Mouse (Mus musculus) MEL (cell line): ENCODE results near the gene Mgp. TPM values are rescaled to one million over a fixed set of nuclear protein-coding genes. Genes with fewer than 3 reads are reported as not detected.

Source experiments
- DNase-seq: peaks from one replicate; pipeline ENCODE4 v3.0.0; 2011; ENCODE audit warnings: low read depth, low spot score
- H3K27ac ChIP-seq: 2 replicates; pipeline ENCODE4 v1.5.1; 2012; ENCODE audit warnings: low read depth, mild to moderate bottlenecking, control low read depth, low read length, moderate library complexity; ENCODE audit not compliant: control insufficient read depth
- H3K27me3 ChIP-seq, 2 experiments: fragments of 150-350 bp in 1 of 2; sonication (generic) in 1 of 2; 2 replicates each; pipeline ENCODE4 v1.6.1; 2012; ENCODE audit warnings: low read length in 2 of 2, mild to moderate bottlenecking in 2 of 2, improper control_type of control experiment in 1 of 2, moderate library complexity in 1 of 2; ENCODE audit not compliant: insufficient read depth in 2 of 2, control insufficient read depth in 1 of 2
- H3K36me3 ChIP-seq, 2 experiments: 2 replicates each; pipeline ENCODE4 v1.6.1; 2012 to 2014; ENCODE audit warnings: low read length in 2 of 2, improper control_type of control experiment in 1 of 2, inconsistent platforms in 1 of 2, mild to moderate bottlenecking in 1 of 2; ENCODE audit not compliant: insufficient read depth in 2 of 2, control insufficient read depth in 1 of 2
- H3K4me1 ChIP-seq, 2 experiments: fragments of 150-350 bp in 1 of 2; sonication (generic) in 1 of 2; 2 replicates each; pipeline ENCODE4 v1.6.1; 2012; ENCODE audit warnings: low read length in 2 of 2, improper control_type of control experiment in 1 of 2, mild to moderate bottlenecking in 1 of 2; ENCODE audit not compliant: insufficient read depth in 2 of 2, control insufficient read depth in 1 of 2
- H3K4me3 ChIP-seq, 2 experiments: fragments of 150-350 bp in 1 of 2; sonication (generic) in 1 of 2; 2 replicates each; pipeline ENCODE4 v1.5.1; 2012; ENCODE audit warnings: low read depth in 2 of 2, low read length in 2 of 2, mild to moderate bottlenecking in 2 of 2, moderate library complexity in 2 of 2, control low read depth in 1 of 2, improper control_type of control experiment in 1 of 2; ENCODE audit not compliant: control insufficient read depth in 1 of 2, insufficient read depth in 1 of 2
- H3K79me2 ChIP-seq: 2 replicates; pipeline ENCODE4 v1.6.1; 2012; ENCODE audit warnings: mild to moderate bottlenecking, low read length, moderate library complexity; ENCODE audit not compliant: control insufficient read depth, poor library complexity, insufficient read depth
- H3K9ac ChIP-seq: 2 replicates; pipeline ENCODE4 v1.6.1; 2012; ENCODE audit warnings: low read depth, mild to moderate bottlenecking, control low read depth, low read length, moderate library complexity; ENCODE audit not compliant: control insufficient read depth, poor library complexity, severe bottlenecking
- H3K9me3 ChIP-seq: fragments of 150-350 bp; sonication (generic); replicated peaks from 2 replicates; pipeline ENCODE4 v1.6.1; 2012; ENCODE audit warnings: mild to moderate bottlenecking, low read length, improper control_type of control experiment, moderate library complexity; ENCODE audit not compliant: insufficient read depth
- BHLHE40 ChIP-seq: IDR thresholded peaks from 2 replicates; pipeline ENCODE4 v1.6.1; 2012; ENCODE audit warnings: low read depth, mild to moderate bottlenecking, inconsistent platforms, low read length, improper control_type of control experiment, borderline replicate concordance
- CHD2 ChIP-seq: IDR thresholded peaks from 2 replicates; pipeline ENCODE4 v1.6.1; 2011; ENCODE audit warnings: low read length, improper control_type of control experiment
- CTCF ChIP-seq, 3 experiments: IDR thresholded peaks in 2 of 3; conservative IDR thresholded peaks in 1 of 3; 2 replicates each; pipeline ENCODE4 v1.5.1; 2011 to 2012; ENCODE audit warnings: low read length in 3 of 3, low read depth in 2 of 3, mild to moderate bottlenecking in 2 of 3, improper control_type of control experiment in 1 of 3, inconsistent platforms in 1 of 3, mixed read lengths in 1 of 3, moderate library complexity in 1 of 3; ENCODE audit not compliant: control insufficient read depth in 1 of 3, insufficient read depth in 1 of 3, poor library complexity in 1 of 3, severe bottlenecking in 1 of 3
- E2F4 ChIP-seq: IDR thresholded peaks from 2 replicates; pipeline ENCODE4 v1.6.1; 2011; ENCODE audit warnings: low read depth, low read length, improper control_type of control experiment, borderline replicate concordance
- ELF1 ChIP-seq: IDR thresholded peaks from 2 replicates; pipeline ENCODE4 v1.6.1; 2014; ENCODE audit warnings: low read depth, mild to moderate bottlenecking, inconsistent platforms, low read length, improper control_type of control experiment, moderate library complexity
- EP300 ChIP-seq, 2 experiments: IDR thresholded peaks; 2 replicates each; pipeline ENCODE4 v1.6.1; 2011; ENCODE audit warnings: improper control_type of control experiment in 2 of 2, low read length in 2 of 2, low read depth in 1 of 2, mild to moderate bottlenecking in 1 of 2
- ETS1 ChIP-seq: IDR thresholded peaks from 2 replicates; pipeline ENCODE4 v1.6.1; 2012; ENCODE audit warnings: low read depth, mild to moderate bottlenecking, inconsistent platforms, low read length, improper control_type of control experiment, moderate library complexity
- GATA1 ChIP-seq: IDR thresholded peaks from 2 replicates; pipeline ENCODE4 v1.6.1; 2011; ENCODE audit warnings: low read depth, low read length, improper control_type of control experiment
- JUND ChIP-seq: IDR thresholded peaks from 2 replicates; pipeline ENCODE4 v1.6.1; 2011; ENCODE audit warnings: low read depth, mild to moderate bottlenecking, improper control_type of control experiment, low read length
- MAFK ChIP-seq: IDR thresholded peaks from 2 replicates; pipeline ENCODE4 v1.6.1; 2011; ENCODE audit warnings: low read depth, mild to moderate bottlenecking, low read length, improper control_type of control experiment, borderline replicate concordance
- MAZ ChIP-seq: IDR thresholded peaks from 2 replicates; pipeline ENCODE4 v1.6.1; 2012; ENCODE audit warnings: low read depth, mild to moderate bottlenecking, inconsistent platforms, low read length, improper control_type of control experiment
- MEF2A ChIP-seq: IDR thresholded peaks from 2 replicates; pipeline ENCODE4 v1.6.1; 2014; ENCODE audit warnings: low read depth, mild to moderate bottlenecking, inconsistent platforms, low read length, improper control_type of control experiment; ENCODE audit not compliant: poor library complexity, insufficient replicate concordance, severe bottlenecking; ENCODE audit errors: extremely low read depth
- MYC ChIP-seq: IDR thresholded peaks from 2 replicates; pipeline ENCODE4 v1.6.1; 2011; ENCODE audit warnings: low read depth, mild to moderate bottlenecking, low read length, improper control_type of control experiment, moderate library complexity
- POLR2A ChIP-seq, 2 experiments: IDR thresholded peaks; 2 replicates each; pipeline ENCODE4 v1.6.1; 2011 to 2012; ENCODE audit warnings: low read length in 2 of 2, mild to moderate bottlenecking in 2 of 2, control low read depth in 1 of 2, improper control_type of control experiment in 1 of 2, low read depth in 1 of 2, moderate library complexity in 1 of 2; ENCODE audit not compliant: control insufficient read depth in 1 of 2, insufficient read depth in 1 of 2, poor library complexity in 1 of 2
- POLR2AphosphoS5 ChIP-seq: IDR thresholded peaks from 2 replicates; pipeline ENCODE4 v1.6.1; 2012; ENCODE audit warnings: low read depth, borderline replicate concordance, mild to moderate bottlenecking, inconsistent platforms, low read length, moderate library complexity, mixed read lengths
- RAD21 ChIP-seq: IDR thresholded peaks from 2 replicates; pipeline ENCODE4 v1.6.1; 2011; ENCODE audit warnings: mild to moderate bottlenecking, low read depth, low read length, improper control_type of control experiment
- RCOR1 ChIP-seq: IDR thresholded peaks from 2 replicates; pipeline ENCODE4 v1.6.1; 2012; ENCODE audit warnings: low read depth, mild to moderate bottlenecking, inconsistent platforms, low read length, improper control_type of control experiment
- SIN3A ChIP-seq: IDR thresholded peaks from 2 replicates; pipeline ENCODE4 v1.6.1; 2012; ENCODE audit warnings: low read length, improper control_type of control experiment, inconsistent platforms
- TAL1 ChIP-seq: IDR thresholded peaks from 2 replicates; pipeline ENCODE4 v1.6.1; 2012; ENCODE audit warnings: mild to moderate bottlenecking, inconsistent platforms, low read length, moderate library complexity, mixed read lengths
- TCF12 ChIP-seq: IDR thresholded peaks from 2 replicates; pipeline ENCODE4 v1.6.1; 2014; ENCODE audit warnings: low read depth, mild to moderate bottlenecking, inconsistent platforms, low read length, improper control_type of control experiment, moderate library complexity
- USF2 ChIP-seq, 2 experiments: IDR thresholded peaks; 2 replicates each; pipeline ENCODE4 v1.6.1; 2011 to 2012; ENCODE audit warnings: improper control_type of control experiment in 2 of 2, low read length in 2 of 2, borderline replicate concordance in 1 of 2, inconsistent platforms in 1 of 2, low read depth in 1 of 2, mild to moderate bottlenecking in 1 of 2; ENCODE audit not compliant: insufficient read depth in 1 of 2
- ZC3H11A ChIP-seq: IDR thresholded peaks from 2 replicates; pipeline ENCODE4 v1.6.1; 2012; ENCODE audit warnings: low read depth, mild to moderate bottlenecking, inconsistent platforms, low read length, improper control_type of control experiment
- ZKSCAN1 ChIP-seq: IDR thresholded peaks from 2 replicates; pipeline ENCODE4 v1.6.1; 2012; ENCODE audit warnings: low read depth, mild to moderate bottlenecking, inconsistent platforms, low read length, improper control_type of control experiment, moderate library complexity
- ZMIZ1 ChIP-seq: IDR thresholded peaks from 2 replicates; pipeline ENCODE4 v1.6.1; 2012; ENCODE audit warnings: low read depth, mild to moderate bottlenecking, inconsistent platforms, low read length, improper control_type of control experiment, moderate library complexity
- ZNF384 ChIP-seq: IDR thresholded peaks from 2 replicates; pipeline ENCODE4 v1.6.1; 2012; ENCODE audit warnings: low read depth, mild to moderate bottlenecking, inconsistent platforms, low read length, improper control_type of control experiment
- polyA plus RNA-seq, 2 experiments: library from polyadenylated mRNA; stranded (reverse) in 1 of 2; unstranded in 1 of 2; fragments of >175 nt in 1 of 2; fragments of >200 nt in 1 of 2; gene quantifications; 2 replicates each; pipeline versions ENCODE4 v1.2.1 to v1.2.4; 2012; ENCODE audit warnings: low replicate concordance in 2 of 2, low read depth in 1 of 2; ENCODE audit not compliant: insufficient read length in 2 of 2, insufficient read depth in 1 of 2, missing spikeins in 1 of 2
- total RNA-seq: library from RNA; depleted of rRNA; stranded (reverse); fragments of 300-350 nt; gene quantifications from 2 replicates; pipeline ENCODE4 v1.2.3, GENCODE M21; 2012

The Mgp gene
- total and polyA plus RNA-seq, 3 experiments: not detected

DNA sequence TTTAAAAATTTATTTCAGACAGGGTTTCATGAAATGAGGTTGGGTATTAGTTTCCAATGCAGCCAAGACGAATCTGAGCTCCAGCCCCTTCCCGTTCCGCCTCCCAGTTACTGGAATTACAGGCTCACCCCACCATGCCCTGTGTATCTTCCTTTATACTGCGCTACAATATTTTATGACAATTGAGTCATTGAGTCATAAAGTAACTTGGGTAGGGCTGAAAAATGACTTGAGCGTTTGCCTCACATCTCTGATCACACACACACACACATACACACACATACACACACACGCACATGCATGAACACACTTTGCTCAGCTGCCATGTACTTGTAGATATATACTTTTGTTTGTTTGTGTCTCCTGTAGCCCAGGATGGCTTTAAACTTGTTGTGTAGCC is 38.6 kb upstream of the Mgp start:
- Histone ChIP-seq H3K79me2 (no peaks in the 10 kb centered on the region), H3K27ac (no peak overlapping the region), H3K27me3 (no peaks in the 10 kb centered on the region), H3K9me3 (no peaks in the 10 kb centered on the region), H3K9ac (no peak overlapping the region), H3K4me1 (no peaks in the 10 kb centered on the region), H3K36me3 (no peaks in the 10 kb centered on the region; a peak in 1 of 4 replicates), H3K4me3 (no peak overlapping the region)
- TF ChIP-seq CHD2 (no peak), ZC3H11A (no peak), MAFK (no peak), EP300 (IDR thresholded peaks at IDR 0.05; ENCODE audit: low read depth in 1 of 2, low read length in 2 of 2) (no peak), GATA1 (no peak), BHLHE40 (no peak), JUND (no peak), ZKSCAN1 (no peak), USF2 (IDR thresholded peaks at IDR 0.05; ENCODE audit: borderline replicate concordance in 1 of 2, insufficient read depth in 1 of 2, low read depth in 1 of 2, low read length in 2 of 2) (no peak), CTCF (IDR thresholded peaks at IDR 0.05 in 2 of 3, conservative IDR thresholded peaks at IDR 0.05 in 1 of 3; ENCODE audit: control insufficient read depth in 1 of 3, insufficient read depth in 1 of 3, low read depth in 2 of 3, low read length in 3 of 3, poor library complexity in 1 of 3, severe bottlenecking in 1 of 3) (no peak), RAD21 (no peak), RCOR1 (no peak)
- DNase-seq: no peak

DNA sequence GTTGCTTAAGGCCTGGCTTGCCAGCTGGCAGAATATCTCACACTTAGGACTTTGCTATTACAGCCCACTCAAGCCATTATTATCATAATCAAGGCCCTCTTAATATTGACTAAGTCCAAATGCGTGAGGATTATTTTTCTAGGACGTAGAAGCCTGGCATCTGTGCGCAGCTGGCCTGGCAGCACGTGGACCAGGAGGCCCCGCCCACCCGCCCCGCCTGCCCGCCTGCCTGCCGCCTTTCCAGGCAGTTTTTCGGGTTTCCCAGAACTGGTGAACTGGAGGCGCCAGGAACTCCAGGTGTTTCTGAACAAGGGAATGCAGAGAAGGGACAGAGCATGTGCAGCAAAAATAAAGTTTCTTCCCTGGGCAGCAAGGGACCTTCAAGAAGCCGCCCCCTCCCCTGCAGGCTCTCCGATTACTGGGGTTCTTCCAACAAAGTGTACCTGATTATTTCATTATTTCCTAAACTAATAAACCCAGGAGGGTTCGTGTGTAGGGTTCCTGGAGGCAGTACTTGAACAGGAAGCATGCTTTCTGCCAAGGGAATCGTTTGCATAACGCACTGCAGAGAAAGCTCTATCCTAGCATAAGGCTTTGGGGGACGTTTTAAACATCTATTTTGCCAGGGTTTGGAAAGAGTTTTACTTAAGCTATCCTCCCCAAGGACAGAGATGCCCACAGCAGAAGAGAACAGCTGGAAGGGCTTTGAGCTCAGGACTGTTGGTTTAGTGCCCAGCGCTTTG is 37.9 kb upstream of the Mgp start:
- DNase-seq: no peak
- no peaks in the 10 kb centered on the region; a peak in 1 of 4 replicates for H3K36me3 ChIP-seq

More for the DNA sequence above, 37.9 kb upstream of the Mgp start:
- no peaks in the 10 kb centered on the region for H3K27me3 ChIP-seq
- no peaks in the 10 kb centered on the region for H3K4me1 ChIP-seq
- TF ChIP-seq ZNF384: no peak
- no peak for TF ChIP-seq SIN3A
- TF ChIP-seq EP300 (IDR thresholded peaks at IDR 0.05; ENCODE audit: low read depth in 1 of 2, low read length in 2 of 2): no peak
- TF ChIP-seq ZMIZ1: no peak
- TF ChIP-seq JUND: no peak
- TF ChIP-seq USF2 (IDR thresholded peaks at IDR 0.05; ENCODE audit: borderline replicate concordance in 1 of 2, insufficient read depth in 1 of 2, low read depth in 1 of 2, low read length in 2 of 2): no peak
- no peak for TF ChIP-seq MYC
- no peak for TF ChIP-seq TCF12
- no peak for TF ChIP-seq MEF2A
- no peak for TF ChIP-seq MAZ
- TF ChIP-seq RAD21: no peak
- TF ChIP-seq ZC3H11A: no peak
- TF ChIP-seq POLR2AphosphoS5: no peak
- TF ChIP-seq TAL1: no peak
- TF ChIP-seq E2F4: no peak
- TF ChIP-seq CTCF (IDR thresholded peaks at IDR 0.05 in 2 of 3, conservative IDR thresholded peaks at IDR 0.05 in 1 of 3; ENCODE audit: control insufficient read depth in 1 of 3, insufficient read depth in 1 of 3, low read depth in 2 of 3, low read length in 3 of 3, poor library complexity in 1 of 3, severe bottlenecking in 1 of 3): no peak
- no peak for TF ChIP-seq ETS1
- no peak for TF ChIP-seq POLR2A (IDR thresholded peaks at IDR 0.05; ENCODE audit: control insufficient read depth in 1 of 2, insufficient read depth in 1 of 2, low read depth in 1 of 2, low read length in 2 of 2, poor library complexity in 1 of 2)
- TF ChIP-seq ELF1: no peak
- H3K4me3 ChIP-seq: no peak overlapping the region
- H3K27ac ChIP-seq: no peak overlapping the region
- no peaks in the 10 kb centered on the region for H3K9me3 ChIP-seq
- no peaks in the 10 kb centered on the region for H3K79me2 ChIP-seq
- H3K9ac ChIP-seq: no peak overlapping the region
